Mouse (Mus musculus) heart, embryonic 11.5 days (tissue): ENCODE data around the gene Jph3. TPM values are rescaled to one million over a fixed set of nuclear protein-coding genes. Genes with fewer than 3 reads are reported as not detected.

Experiments used
- ATAC-seq: fragments of 200-750 bp; cut with Nextera tagmentation; replicated peaks from 2 replicates; pipeline ENCODE4 v1.8.0; 2017; ENCODE audit warnings: moderate library complexity; ENCODE audit not compliant: insufficient number of reproducible peaks, low FRiP score, low TSS enrichment
- H3K27ac ChIP-seq: fragments of 300-500 bp; sonication (generic); 2 replicates; pipeline ENCODE4 v1.5.1; 2014; ENCODE audit warnings: mild to moderate bottlenecking, low read depth, low read length
- H3K27me3 ChIP-seq: fragments of 300-500 bp; sonication (generic); 2 replicates; pipeline ENCODE4 v1.6.1; 2014; ENCODE audit warnings: mild to moderate bottlenecking, low read length, mixed read lengths; ENCODE audit not compliant: control insufficient read depth, insufficient read depth
- H3K36me3 ChIP-seq: fragments of 300-500 bp; sonication (generic); 2 replicates; pipeline ENCODE4 v1.6.1; 2014; ENCODE audit warnings: mild to moderate bottlenecking, low read length, moderate library complexity, mixed read lengths; ENCODE audit not compliant: control insufficient read depth, insufficient read depth
- H3K4me1 ChIP-seq: fragments of 300-500 bp; sonication (generic); 2 replicates; pipeline ENCODE4 v1.6.1; 2014; ENCODE audit warnings: low read length; ENCODE audit not compliant: control insufficient read depth, insufficient read depth
- H3K4me2 ChIP-seq: fragments of 300-500 bp; sonication (generic); 2 replicates; pipeline ENCODE4 v1.6.1; 2014; ENCODE audit warnings: mild to moderate bottlenecking, moderate library complexity
- H3K4me3 ChIP-seq: fragments of 300-500 bp; sonication (generic); 2 replicates; pipeline ENCODE4 v1.5.1; 2014; ENCODE audit warnings: low read depth, low read length
- H3K9ac ChIP-seq: fragments of 300-500 bp; sonication (generic); 2 replicates; pipeline ENCODE4 v1.6.1; 2014; ENCODE audit warnings: mild to moderate bottlenecking, low read depth, low read length, moderate library complexity
- H3K9me3 ChIP-seq: fragments of 300-500 bp; sonication (generic); replicated peaks from 2 replicates; pipeline ENCODE4 v1.6.1; 2016; ENCODE audit warnings: low read length; ENCODE audit not compliant: control insufficient read depth
- WGBS: fragments of 180-500 bp; shearing (Covaris S2); extraction: QIAGEN DNeasy Blood & Tissue Kit; methylation state at CpG from one replicate; pipeline ENCODE4 v1.1.7; 2014; ENCODE audit not compliant: insufficient replicate concordance; 5-methylcytosine and 5-hydroxymethylcytosine counted together
- polyA plus RNA-seq: library from polyadenylated mRNA; unstranded; fragments of >200 nt; fragmentation: Nextera tagmentation; extraction: Ambion mirVana; gene quantifications from 2 replicates; pipeline ENCODE4 v1.2.1, GENCODE M21; 2014

The Jph3 gene
- polyA plus RNA-seq, 1 experiment from 2014 or later, result 0.46 TPM

GRCm38 (mm10) chr8:121820840-121821239 is 91.4 kb downstream of the Jph3 start:
- no peak for ATAC-seq
- no peak overlapping the region for H3K4me3 ChIP-seq
- H3K9ac ChIP-seq, result no peak overlapping the region
- H3K36me3 ChIP-seq, result peaks cover 6% of the 10 kb centered on the region; the same call in 1 of the 2 replicates
- H3K4me1 ChIP-seq, result no peaks in the 10 kb centered on the region
- H3K27ac ChIP-seq, result no peak overlapping the region
- no peaks in the 10 kb centered on the region for H3K27me3 ChIP-seq
- H3K9me3 ChIP-seq, result no peaks in the 10 kb centered on the region
- 89% methylated on average over 6 of the region's 6 CpGs for WGBS
- H3K4me2 ChIP-seq, result no peak overlapping the region

GRCm38 (mm10) chr8:121821320-121821719 is 91.9 kb downstream of the Jph3 start:
- no peak for ATAC-seq
- H3K36me3 ChIP-seq, result peaks cover 6% of the 10 kb centered on the region; the same call in 1 of the 2 replicates
- no peaks in the 10 kb centered on the region for H3K9me3 ChIP-seq
- no peak overlapping the region for H3K9ac ChIP-seq
- H3K27ac ChIP-seq, result no peak overlapping the region
- no peak overlapping the region for H3K4me3 ChIP-seq
- no peaks in the 10 kb centered on the region for H3K27me3 ChIP-seq
- H3K4me2 ChIP-seq, result no peak overlapping the region
- H3K4me1 ChIP-seq, result no peaks in the 10 kb centered on the region
- 89% methylated on average over 11 of the region's 11 CpGs for WGBS

- WGBS, result 90% methylated on average over 9 of the region's 9 CpGs
Measured at GRCm38 (mm10) chr8:121821770-121822169, 92.3 kb downstream of the Jph3 start.

GRCm38 (mm10) chr8:121827726-121828125 is 98.3 kb downstream of the Jph3 start:
- H3K36me3 ChIP-seq, result no peaks in the 10 kb centered on the region
- H3K9ac ChIP-seq, result no peak overlapping the region
- WGBS, result 91% methylated on average over 5 of the region's 5 CpGs
- H3K4me2 ChIP-seq, result no peak overlapping the region; the same call in 1 of the 2 replicates
- H3K4me1 ChIP-seq, result peaks cover 6% of the 10 kb centered on the region
- no peaks in the 10 kb centered on the region for H3K27me3 ChIP-seq
- ATAC-seq, result no peak
- H3K9me3 ChIP-seq, result no peaks in the 10 kb centered on the region
- no peak overlapping the region for H3K27ac ChIP-seq
- no peak overlapping the region for H3K4me3 ChIP-seq

More at GRCm38 (mm10) chr8:121821770-121822169, 92.3 kb downstream of the Jph3 start:
- ATAC-seq, result no peak
- H3K4me1 ChIP-seq, result no peaks in the 10 kb centered on the region
- peaks cover 6% of the 10 kb centered on the region; the same call in 1 of the 2 replicates for H3K36me3 ChIP-seq
- H3K4me3 ChIP-seq, result no peak overlapping the region
- H3K9me3 ChIP-seq, result no peaks in the 10 kb centered on the region
- no peak overlapping the region for H3K4me2 ChIP-seq
- H3K9ac ChIP-seq, result no peak overlapping the region
- H3K27me3 ChIP-seq, result no peaks in the 10 kb centered on the region
- H3K27ac ChIP-seq, result no peak overlapping the region

GRCm38 (mm10) chr8:121828376-121829023 is 99.1 kb downstream of the Jph3 start:
- Histone ChIP-seq H3K4me3 (peak overlapping the region; percentile 97), H3K27ac (no peak overlapping the region), H3K9me3 (no peaks in the 10 kb centered on the region), H3K4me1 (peaks cover 6% of the 10 kb centered on the region), H3K27me3 (no peaks in the 10 kb centered on the region), H3K36me3 (no peaks in the 10 kb centered on the region), H3K4me2 (peak overlapping the region; percentile 93), H3K9ac (peak overlapping the region; percentile 87)
- WGBS, result 30% methylated on average over 10 of the region's 10 CpGs
- ATAC-seq, result no peak

GRCm38 (mm10) chr8:121829048-121829776 is 99.8 kb downstream of the Jph3 start, which contains the start of gene Klhdc4:
Gene Klhdc4 (minus strand): TSS chr8:121829569.
- Histone ChIP-seq H3K36me3 (no peaks in the 10 kb centered on the region), H3K9ac (peak within 1 kb of the TSS; percentile 87), H3K27me3 (no peaks in the 10 kb centered on the region), H3K4me3 (peak within 1 kb of the TSS; percentile 97), H3K27ac (no peak within 1 kb of the TSS), H3K9me3 (no peaks in the 10 kb centered on the region), H3K4me2 (peak within 1 kb of the TSS; percentile 93), H3K4me1 (peaks cover 6% of the 10 kb centered on the region)
- ATAC-seq, result peak; percentile 78; the same call in 1 of the 2 replicates
- under 1% methylated on average over 68 of the region's 68 CpGs for WGBS

- Histone ChIP-seq H3K4me3 (peak overlapping the region; percentile 97), H3K9ac (peak overlapping the region; percentile 87), H3K27ac (no peak overlapping the region), H3K36me3 (no peaks in the 10 kb centered on the region), H3K4me2 (peak overlapping the region; percentile 93), H3K9me3 (no peaks in the 10 kb centered on the region), H3K27me3 (no peaks in the 10 kb centered on the region), H3K4me1 (peaks cover 6% of the 10 kb centered on the region)
- 21% methylated on average over 18 of the region's 18 CpGs for WGBS
- ATAC-seq, result 0 out of 2 replicates have a peak, but pooled peaks have one; percentile 7
Measured at GRCm38 (mm10) chr8:121829777-121830362, 100.4 kb downstream of the Jph3 start.

- ATAC-seq, result no peak
- WGBS, result 69% methylated on average over 2 of the region's 2 CpGs
Measured at GRCm38 (mm10) chr8:121832061-121832460, 102.6 kb downstream of the Jph3 start.

More at GRCm38 (mm10) chr8:121832061-121832460, 102.6 kb downstream of the Jph3 start:
- Histone ChIP-seq H3K27me3 (no peaks in the 10 kb centered on the region), H3K9ac (no peak overlapping the region), H3K36me3 (no peaks in the 10 kb centered on the region), H3K4me3 (no peak overlapping the region), H3K27ac (no peak overlapping the region), H3K4me2 (no peak overlapping the region), H3K9me3 (no peaks in the 10 kb centered on the region), H3K4me1 (peaks cover 6% of the 10 kb centered on the region)
